Mouse (Mus musculus) kidney, adult 2 months (tissue): Measurements from ENCODE around the gene Mb. TPM values are rescaled to one million over a fixed set of nuclear protein-coding genes. Genes with fewer than 3 reads are reported as not detected.

Experiments
- DNase-seq: peaks from one replicate; pipeline ENCODE4 v3.0.0; 2021
- H3K27ac ChIP-seq: fragments of 200-500 bp; 2 replicates; pipeline ENCODE4 v1.5.1; 2012; ENCODE audit warnings: low read depth, low read length, control low read depth, inconsistent platforms; ENCODE audit not compliant: insufficient read depth
- H3K27me3 ChIP-seq: fragments of 200-500 bp; replicated peaks from 2 replicates; pipeline ENCODE4 v1.6.1; 2012; ENCODE audit warnings: mild to moderate bottlenecking, moderate library complexity, low read length, inconsistent platforms; ENCODE audit not compliant: control insufficient read depth, insufficient read depth
- H3K36me3 ChIP-seq: fragments of 200-500 bp; 2 replicates; pipeline ENCODE4 v1.6.1; 2012; ENCODE audit warnings: mild to moderate bottlenecking, moderate library complexity, low read length, inconsistent platforms; ENCODE audit not compliant: control insufficient read depth, insufficient read depth
- H3K4me1 ChIP-seq: fragments of 200-500 bp; 2 replicates; pipeline ENCODE4 v1.6.1; 2011; ENCODE audit warnings: low read length; ENCODE audit not compliant: control insufficient read depth, insufficient read depth
- H3K4me3 ChIP-seq: fragments of 200-500 bp; 2 replicates; pipeline ENCODE4 v1.5.1; 2011; ENCODE audit warnings: mild to moderate bottlenecking, low read depth, low read length, control low read depth; ENCODE audit not compliant: insufficient read depth
- CTCF ChIP-seq: fragments of 200-500 bp; conservative IDR thresholded peaks from 2 replicates; pipeline ENCODE4 v1.5.1; 2011; ENCODE audit warnings: low read depth, mild to moderate bottlenecking, control low read depth, low read length, moderate library complexity, mixed read lengths; ENCODE audit not compliant: insufficient read depth, insufficient read length
- POLR2A ChIP-seq: fragments of 200-500 bp; IDR thresholded peaks from one replicate; pipeline ENCODE4 v1.6.1; 2011; ENCODE audit warnings: low read depth, low read length, control low read depth
- WGBS: fragments of 180-500 bp; shearing (Covaris S2); methylation state at CpG from one replicate; pipeline ENCODE4 v1.1.7; 2018; 5-methylcytosine and 5-hydroxymethylcytosine counted together
- polyA plus RNA-seq: library from polyadenylated mRNA; depleted of rRNA; stranded (reverse); fragments of >200 nt; gene quantifications from 2 replicates; pipeline ENCODE4 v1.2.3, GENCODE M21; 2012

The Mb gene
- polyA plus RNA-seq, 1 experiment, result 123 TPM

GRCm38 (mm10) chr15:77025884-77026583, 24.4 kb downstream of the Mb start:
- Histone ChIP-seq H3K4me1 (0 out of 2 replicates have a peak, but pooled peaks cover 2% of the 10 kb centered on the region), H3K4me3 (no peak overlapping the region), H3K27ac (no peak overlapping the region), H3K27me3 (no peaks in the 10 kb centered on the region), H3K36me3 (no peaks in the 10 kb centered on the region)
- 83% methylated on average over 5 of the region's 5 CpGs for WGBS
- no peak for DNase-seq
- TF ChIP-seq CTCF, result no peak
- TF ChIP-seq POLR2A, result no peak

DNA sequence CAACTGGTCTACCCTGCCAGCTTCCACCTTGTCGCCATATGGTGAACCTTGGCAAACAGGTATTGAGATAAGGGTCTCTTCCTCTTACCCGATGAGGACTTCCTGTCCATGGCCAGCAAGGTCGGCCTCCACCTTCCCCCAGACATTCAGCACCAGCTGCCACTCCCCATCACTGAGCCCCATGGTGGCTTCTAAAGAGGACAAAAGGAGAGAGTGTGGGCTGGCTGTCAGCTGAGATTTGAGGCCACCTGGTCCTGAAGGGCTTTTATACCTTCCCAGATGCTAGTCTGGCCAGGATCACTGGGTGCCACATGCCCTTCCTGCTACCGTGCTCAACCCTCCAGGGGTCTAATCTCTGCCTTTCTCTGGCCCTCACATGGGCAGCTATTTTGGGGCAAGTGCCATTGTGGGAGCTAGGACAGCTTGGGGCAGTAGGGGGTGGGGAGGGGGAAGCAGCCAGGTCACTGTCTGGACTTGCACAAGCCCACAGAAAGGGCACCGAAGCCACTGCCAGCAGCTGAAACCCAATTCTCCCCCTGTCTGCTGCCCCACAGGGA, 28.0 kb downstream of the Mb start:
- no peak overlapping the region for H3K27ac ChIP-seq
- no peaks in the 10 kb centered on the region for H3K36me3 ChIP-seq
- no peaks in the 10 kb centered on the region for H3K27me3 ChIP-seq
- H3K4me3 ChIP-seq, result no peak overlapping the region
- TF ChIP-seq CTCF, result no peak
- no peak for TF ChIP-seq POLR2A
- H3K4me1 ChIP-seq, result 0 out of 2 replicates have a peak, but pooled peaks cover 2% of the 10 kb centered on the region
- 76% methylated on average over 5 of the region's 5 CpGs for WGBS
- no peak for DNase-seq

DNA sequence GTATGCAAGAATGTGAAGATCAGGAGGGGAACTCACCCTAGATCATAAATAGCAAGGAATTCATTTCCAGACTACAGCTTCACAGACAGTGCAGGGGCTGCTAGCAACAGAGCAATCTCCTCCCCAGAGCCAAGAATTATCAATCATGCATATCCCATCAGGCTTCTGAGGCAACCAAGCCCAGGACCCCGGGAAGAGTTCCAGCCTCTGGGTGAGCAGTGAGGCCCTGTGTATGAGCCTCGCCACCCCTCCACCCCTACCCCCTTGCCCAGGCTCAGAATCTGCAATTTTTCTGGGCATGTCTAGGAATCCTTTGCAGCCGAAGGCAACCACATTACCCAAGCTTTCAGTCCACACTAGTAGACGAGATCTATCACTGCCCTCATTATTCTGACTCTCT, 28.6 kb downstream of the Mb start:
- 75% methylated on average over 4 of the region's 4 CpGs for WGBS
- DNase-seq, result no peak
- H3K36me3 ChIP-seq, result no peaks in the 10 kb centered on the region
- no peak overlapping the region for H3K27ac ChIP-seq
- TF ChIP-seq CTCF (no peak), POLR2A (no peak)
- H3K4me1 ChIP-seq, result 0 out of 2 replicates have a peak, but pooled peaks cover 2% of the 10 kb centered on the region
- H3K4me3 ChIP-seq, result no peak overlapping the region
- no peaks in the 10 kb centered on the region for H3K27me3 ChIP-seq

DNA sequence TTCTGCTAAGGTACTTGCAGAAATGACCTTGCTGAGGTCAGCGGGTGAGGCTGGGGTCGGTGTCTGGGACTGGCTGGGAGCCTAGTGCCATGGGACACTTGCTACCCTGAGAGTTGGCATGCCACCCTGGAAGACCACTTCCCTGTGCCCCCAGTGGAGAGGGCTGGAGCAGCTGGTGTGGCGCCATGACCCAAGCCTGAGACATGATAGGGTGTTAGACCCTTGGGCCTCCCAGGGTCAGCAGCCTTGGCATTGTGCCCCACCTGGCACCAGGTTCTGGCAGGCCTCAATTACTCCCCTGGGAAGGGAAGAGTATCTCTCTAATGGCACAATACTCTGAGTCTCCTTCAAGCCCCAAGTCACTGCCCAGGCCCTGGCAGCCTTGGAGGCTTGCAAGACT, 29.4 kb downstream of the Mb start:
- no peaks in the 10 kb centered on the region for H3K27me3 ChIP-seq
- H3K27ac ChIP-seq, result no peak overlapping the region
- DNase-seq, result no peak
- TF ChIP-seq POLR2A (no peak), CTCF (no peak)
- H3K4me3 ChIP-seq, result no peak overlapping the region
- 0 out of 2 replicates have a peak, but pooled peaks cover 2% of the 10 kb centered on the region for H3K4me1 ChIP-seq
- WGBS, result 84% methylated on average over 3 of the region's 3 CpGs
- no peaks in the 10 kb centered on the region for H3K36me3 ChIP-seq

GRCm38 (mm10) chr15:77020136-77020535, 30.3 kb downstream of the Mb start:
- 0 out of 2 replicates have a peak, but pooled peaks cover 2% of the 10 kb centered on the region for H3K4me1 ChIP-seq
- no peak for DNase-seq
- no peaks in the 10 kb centered on the region for H3K27me3 ChIP-seq
- no peak overlapping the region for H3K4me3 ChIP-seq
- TF ChIP-seq CTCF, result no peak
- no peak for TF ChIP-seq POLR2A
- H3K27ac ChIP-seq, result no peak overlapping the region
- WGBS, result 94% methylated on average over 4 of the region's 4 CpGs
- no peaks in the 10 kb centered on the region for H3K36me3 ChIP-seq

- H3K4me3 ChIP-seq, result no peak overlapping the region
- no peak for DNase-seq
- 0 out of 2 replicates have a peak, but pooled peaks cover 2% of the 10 kb centered on the region for H3K4me1 ChIP-seq
- 87% methylated on average over 7 of the region's 7 CpGs for WGBS
- H3K27ac ChIP-seq, result no peak overlapping the region
- TF ChIP-seq POLR2A, result no peak
- TF ChIP-seq CTCF, result no peak
- no peaks in the 10 kb centered on the region for H3K27me3 ChIP-seq
- H3K36me3 ChIP-seq, result no peaks in the 10 kb centered on the region
These were observed 30.9 kb downstream of the Mb start for GRCm38 (mm10) chr15:77019533-77019932.

DNA sequence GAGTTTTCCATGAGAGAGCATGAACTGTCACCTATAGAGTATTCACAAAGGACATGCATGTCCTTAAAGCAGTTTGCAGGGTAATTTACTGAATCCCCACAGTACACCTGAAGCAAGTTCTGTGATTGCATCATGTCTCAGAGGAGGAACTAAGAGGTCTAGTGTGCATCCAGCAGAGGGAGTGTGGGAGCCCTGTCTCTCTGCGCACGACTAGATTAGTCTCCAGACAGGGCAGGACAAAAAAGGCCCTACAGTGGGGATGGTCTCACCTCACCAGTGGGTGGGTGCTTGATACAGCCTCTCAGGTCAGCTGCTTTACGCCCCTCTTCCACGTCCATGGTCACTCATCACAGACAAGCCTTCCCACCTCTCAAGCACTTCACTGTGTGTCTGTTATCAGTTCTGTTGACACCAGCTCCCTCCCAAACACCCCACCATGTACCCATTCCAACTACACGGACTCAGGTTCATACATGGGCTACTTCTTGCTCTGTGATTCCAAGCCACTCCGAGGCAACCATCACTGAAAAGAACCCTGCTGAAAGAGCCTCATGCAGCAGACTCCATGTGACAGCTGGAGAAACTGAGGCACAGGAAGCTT, 31.6 kb downstream of the Mb start:
- no peak for DNase-seq
- Histone ChIP-seq H3K4me3 (no peak overlapping the region), H3K27ac (no peak overlapping the region), H3K4me1 (0 out of 2 replicates have a peak, but pooled peaks cover 2% of the 10 kb centered on the region), H3K36me3 (no peaks in the 10 kb centered on the region), H3K27me3 (no peaks in the 10 kb centered on the region)
- TF ChIP-seq POLR2A (no peak), CTCF (no peak; the same call in 1 of the 2 replicates)
- WGBS, result 59% methylated on average over 6 of the region's 6 CpGs
